8 mouse cellular contexts compared by ENCODE assay signal in the genomic region with DNA sequence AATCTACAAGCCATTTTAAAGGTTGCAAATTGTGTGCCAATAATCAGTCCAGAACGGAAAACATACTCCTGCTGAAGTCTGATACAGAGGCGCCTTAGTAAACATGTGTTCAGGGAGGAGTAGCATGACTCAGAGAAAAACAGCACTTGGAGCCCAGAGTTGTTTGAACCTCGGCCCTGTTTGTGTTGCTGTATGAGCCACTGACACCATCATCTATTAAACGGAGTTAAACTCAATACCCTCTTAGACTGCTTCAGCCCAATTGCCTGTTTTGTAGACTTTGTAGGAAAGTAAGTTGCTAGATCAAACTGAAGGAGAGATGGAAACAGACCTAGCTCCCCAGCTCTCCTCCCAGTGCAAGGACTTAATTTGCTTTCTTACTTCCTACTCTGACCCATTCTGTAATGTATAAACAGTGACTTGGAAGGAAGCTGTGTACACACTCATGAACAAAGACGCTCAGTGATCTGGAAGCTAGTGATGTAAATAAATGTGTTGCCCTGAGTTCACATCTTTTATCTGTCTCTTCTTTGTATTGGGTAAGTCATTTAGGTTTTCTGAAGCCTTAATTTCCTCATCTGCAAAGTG. TPM values are rescaled to one million over a fixed set of nuclear protein-coding genes. Genes with fewer than 3 reads are reported as not detected.
DNase-seq lines count a peak whose midpoint lies in the region; ATAC-seq and TF ChIP-seq lines count a peak whose summit lies in the region.

No protein-coding gene starts in this region.

- ATAC-seq in kidney, embryonic 14.5 days (ENCODE audit: low FRiP score, low TSS enrichment) = peak; percentile 1; the same call in 1 of the 2 replicates
- no peak; the same call in 1 of the 2 replicates for ATAC-seq in forebrain, embryonic 13.5 days
- ATAC-seq in limb, embryonic 14.5 days (ENCODE audit: low FRiP score, low read depth) = no peak
- ATAC-seq in midbrain, postnatal 0 days (ENCODE audit: low FRiP score) = peak; percentile 11; the same call in 1 of the 2 replicates

- no peaks in the 10 kb centered on the region for H3K36me3 ChIP-seq in kidney, embryonic 14.5 days (ENCODE audit: control insufficient read depth, insufficient read depth, low read length)
- no peaks in the 10 kb centered on the region for H3K36me3 ChIP-seq in forebrain, embryonic 13.5 days (ENCODE audit: poor library complexity, severe bottlenecking)
- H3K36me3 ChIP-seq in limb, embryonic 14.5 days (ENCODE audit: control insufficient read depth, insufficient read depth, low read length) = peaks cover 3% of the 10 kb centered on the region; the same call in 1 of the 2 replicates
- no peaks in the 10 kb centered on the region for H3K36me3 ChIP-seq in midbrain, postnatal 0 days (ENCODE audit: insufficient read depth, low read length)

- no peak for TF ChIP-seq CTCF in midbrain, postnatal 0 days (IDR thresholded peaks at IDR 0.05)

- 23% methylated on average over 5 of the region's 5 CpGs for WGBS in kidney, embryonic 14.5 days
- WGBS in forebrain, embryonic 13.5 days = 37% methylated on average over 5 of the region's 5 CpGs
- 22% methylated on average over 5 of the region's 5 CpGs for WGBS in limb, embryonic 14.5 days
- 31% methylated on average over 5 of the region's 5 CpGs for WGBS in midbrain, postnatal 0 days

- peak overlapping the region; percentile 99 for H3K27ac ChIP-seq in kidney, embryonic 14.5 days (ENCODE audit: low read depth, low read length)
- H3K27ac ChIP-seq in forebrain, embryonic 13.5 days = peak overlapping the region; percentile 99
- peak overlapping the region; percentile 99 for H3K27ac ChIP-seq in limb, embryonic 14.5 days (replicated peaks; ENCODE audit: low read depth, low read length)
- peak overlapping the region; percentile 97 for H3K27ac ChIP-seq in midbrain, postnatal 0 days (ENCODE audit: low read depth, low read length)

- H3K4me1 ChIP-seq in kidney, embryonic 14.5 days (ENCODE audit: control insufficient read depth, insufficient read depth, low read length) = peaks cover 4% of the 10 kb centered on the region; the same call in 1 of the 2 replicates
- peaks cover 12% of the 10 kb centered on the region for H3K4me1 ChIP-seq in forebrain, embryonic 13.5 days
- 0 out of 2 replicates have a peak, but pooled peaks cover 5% of the 10 kb centered on the region for H3K4me1 ChIP-seq in limb, embryonic 14.5 days (ENCODE audit: control insufficient read depth, insufficient read depth, low read length)
- H3K4me1 ChIP-seq in midbrain, postnatal 0 days (ENCODE audit: insufficient read depth, low read length) = peaks cover 6% of the 10 kb centered on the region; the same call in 1 of the 2 replicates

- H3K4me2 ChIP-seq in kidney, embryonic 14.5 days (replicated peaks; ENCODE audit: low read depth, low read length) = peak overlapping the region; percentile 72
- peak overlapping the region; percentile 70 for H3K4me2 ChIP-seq in forebrain, embryonic 13.5 days
- H3K4me2 ChIP-seq in limb, embryonic 14.5 days (replicated peaks; ENCODE audit: low read depth, low read length, severe bottlenecking) = peak overlapping the region; percentile 66
- peak overlapping the region; percentile 65 for H3K4me2 ChIP-seq in midbrain, postnatal 0 days (ENCODE audit: low read depth, low read length, poor library complexity, severe bottlenecking)

- no peak for TF ChIP-seq POLR2A in limb, embryonic 14.5 days (IDR thresholded peaks at IDR 0.05; ENCODE audit: borderline replicate concordance, extremely low read depth, insufficient read depth, insufficient read length)

- peak overlapping the region; percentile 93 for H3K4me3 ChIP-seq in kidney, embryonic 14.5 days (ENCODE audit: low read length)
- peak overlapping the region; percentile 83 for H3K4me3 ChIP-seq in forebrain, embryonic 13.5 days
- peak overlapping the region; percentile 94 for H3K4me3 ChIP-seq in limb, embryonic 14.5 days (replicated peaks; ENCODE audit: low read length)
- peak overlapping the region; percentile 93 for H3K4me3 ChIP-seq in midbrain, postnatal 0 days (ENCODE audit: low read depth, low read length)

- peak overlapping the region; percentile 97; the same call in 1 of the 2 replicates for H3K9ac ChIP-seq in kidney, embryonic 14.5 days (ENCODE audit: low read depth, low read length)
- peak overlapping the region; percentile 96 for H3K9ac ChIP-seq in forebrain, embryonic 13.5 days
- peak overlapping the region; percentile 99 for H3K9ac ChIP-seq in limb, embryonic 14.5 days (ENCODE audit: low read depth, low read length, severe bottlenecking)
- H3K9ac ChIP-seq in midbrain, postnatal 0 days (replicated peaks; ENCODE audit: low read length, poor library complexity, severe bottlenecking) = peak overlapping the region; percentile 96

- DNase-seq in kidney, adult 8-10 months = no peak
- peak; percentile 52 for DNase-seq in MN1 (ENCODE audit: low spot score)
- DNase-seq in limb, embryonic 14.5 days (ENCODE audit: low spot score) = peak; percentile 15
- DNase-seq in midbrain, postnatal 0 days (ENCODE audit: low spot score) = no peak
- DNase-seq in thymus, postnatal 25 days = no peak
- DNase-seq in thymus, postnatal 0 days (ENCODE audit: low spot score) = no peak

- no peaks in the 10 kb centered on the region for H3K9me3 ChIP-seq in kidney, embryonic 14.5 days (ENCODE audit: control insufficient read depth, low read length)
- no peaks in the 10 kb centered on the region for H3K9me3 ChIP-seq in forebrain, embryonic 13.5 days (replicated peaks)
- H3K9me3 ChIP-seq in limb, embryonic 14.5 days (ENCODE audit: control insufficient read depth, low read length) = no peaks in the 10 kb centered on the region
- no peaks in the 10 kb centered on the region for H3K9me3 ChIP-seq in midbrain, postnatal 0 days (ENCODE audit: low read length)

- H3K27me3 ChIP-seq in kidney, embryonic 14.5 days (ENCODE audit: control insufficient read depth, insufficient read depth, low read length) = no peaks in the 10 kb centered on the region
- no peaks in the 10 kb centered on the region for H3K27me3 ChIP-seq in forebrain, embryonic 13.5 days
- H3K27me3 ChIP-seq in limb, embryonic 14.5 days (ENCODE audit: control insufficient read depth, insufficient read depth, low read length) = no peaks in the 10 kb centered on the region
- no peaks in the 10 kb centered on the region for H3K27me3 ChIP-seq in midbrain, postnatal 0 days (ENCODE audit: insufficient read depth, low read length)

RNA-seq across cellular contexts. Expression of a gene that starts 0.9 kb away (rescaled TPM):
- polyA plus RNA-seq in kidney, embryonic 14.5 days (2014; fragmentation: Nextera tagmentation; extraction: Ambion mirVana) = 17.8 and 44.7 TPM in 2 replicates
- 29.5 and 32.3 TPM in 2 replicates for polyA plus RNA-seq in forebrain, embryonic 13.5 days (2015; fragmentation: Nextera tagmentation; extraction: Ambion mirVana)
- polyA plus RNA-seq in limb, embryonic 14.5 days (2012; rRNA removed) = 19.0 and 21.7 TPM in 2 replicates
- polyA plus RNA-seq in limb, embryonic 14.5 days (2014; fragmentation: Nextera tagmentation; extraction: Ambion mirVana) = 41.8 and 43.5 TPM in 2 replicates
- 21.3 and 24.6 TPM in 2 replicates for total RNA-seq in midbrain, postnatal 0 days (2014; rRNA removed)
- 15.8 and 17.1 TPM in 2 replicates for polyA plus RNA-seq in midbrain, postnatal 0 days (2015; fragmentation: Nextera tagmentation; extraction: Ambion mirVana)
- polyA plus RNA-seq in thymus, postnatal 0 days (2015; fragmentation: Nextera tagmentation; extraction: Ambion mirVana) = 19.2 and 21.1 TPM in 2 replicates

Comparison
In these comparisons a context has a peak if more than half of its experiments do, and no peak if none do; other contexts are left out.
1. ATAC-seq: peak in kidney, embryonic 14.5 days (single experiment) and midbrain, postnatal 0 days (single experiment); none in forebrain, embryonic 13.5 days (single experiment) and limb, embryonic 14.5 days (single experiment).
2. DNase-seq: peak in MN1 (single experiment) and limb, embryonic 14.5 days (single experiment); none in kidney, adult 8-10 months (0 of 2), midbrain, postnatal 0 days (single experiment), thymus, postnatal 25 days (single experiment) and thymus, postnatal 0 days (single experiment).
3. Peak in every context shown above with its lines, with median percentiles within 50 percentile points of each other: H3K27ac ChIP-seq, H3K4me2 ChIP-seq, H3K4me3 ChIP-seq and H3K9ac ChIP-seq.